Mouse (Mus musculus): ENCODE measurements around the gene Tbc1d19.

Gene Tbc1d19

GRCm38 (mm10) chr5:53809115-53809991 is at the start of gene Tbc1d19:
TSS of gene Tbc1d19 (plus strand) at chr5:53809606.
- DNase-seq = peak; percentile 89 to 90

GRCm38 (mm10) chr5:53759912-53760311 is 49.5 kb upstream of the Tbc1d19 start:
- DNase-seq = no peak

GRCm38 (mm10) chr5:53760914-53761313 is 48.5 kb upstream of the Tbc1d19 start:
- no peak for DNase-seq

- no peak for DNase-seq
These were observed 48.1 kb upstream of the Tbc1d19 start for GRCm38 (mm10) chr5:53761346-53761745.

- no peak for DNase-seq
These were observed 24.4 kb upstream of the Tbc1d19 start for GRCm38 (mm10) chr5:53784818-53785520.

GRCm38 (mm10) chr5:53801379-53801778 is 8.0 kb upstream of the Tbc1d19 start:
- no peak for DNase-seq

- no peak for DNase-seq
These were observed 10.3 kb downstream of the Tbc1d19 start for GRCm38 (mm10) chr5:53819711-53820110.

- DNase-seq = no peak
These were observed 16.5 kb downstream of the Tbc1d19 start for GRCm38 (mm10) chr5:53825886-53826285.

GRCm38 (mm10) chr5:53834489-53834888 is 25.1 kb downstream of the Tbc1d19 start:
- no peak for DNase-seq

- no peak for DNase-seq
These were observed 31.9 kb downstream of the Tbc1d19 start for GRCm38 (mm10) chr5:53841256-53841655.

GRCm38 (mm10) chr5:53848294-53848942 is 39.0 kb downstream of the Tbc1d19 start:
- DNase-seq = no peak

- DNase-seq = no peak
These were observed 43.2 kb downstream of the Tbc1d19 start for GRCm38 (mm10) chr5:53852574-53852973.

- DNase-seq = no peak
These were observed 45.2 kb downstream of the Tbc1d19 start for GRCm38 (mm10) chr5:53854561-53854960.

- DNase-seq = no peak
These were observed 46.6 kb downstream of the Tbc1d19 start for GRCm38 (mm10) chr5:53856011-53856410.

GRCm38 (mm10) chr5:53865146-53865545 is 55.7 kb downstream of the Tbc1d19 start:
- DNase-seq = no peak

GRCm38 (mm10) chr5:53865991-53866390 is 56.6 kb downstream of the Tbc1d19 start:
- DNase-seq = no peak

- peak; percentile 57 to 79 for DNase-seq
These were observed 62.4 kb downstream of the Tbc1d19 start for GRCm38 (mm10) chr5:53871665-53872312.

GRCm38 (mm10) chr5:53874966-53875365 is 65.6 kb downstream of the Tbc1d19 start:
- DNase-seq = no peak

GRCm38 (mm10) chr5:53880724-53881123 is 71.3 kb downstream of the Tbc1d19 start:
- DNase-seq = no peak

- DNase-seq = no peak
These were observed 72.1 kb downstream of the Tbc1d19 start for GRCm38 (mm10) chr5:53881381-53881990.

GRCm38 (mm10) chr5:53901406-53901805 is 92.0 kb downstream of the Tbc1d19 start:
- no peak for DNase-seq

GRCm38 (mm10) chr5:53902757-53903156 is 93.4 kb downstream of the Tbc1d19 start:
- no peak for DNase-seq
